Mouse (Mus musculus) neural tube, embryonic 13.5 days (tissue): ENCODE data around the gene Gm17402. TPM values are rescaled to one million over a fixed set of nuclear protein-coding genes. Genes with fewer than 3 reads are reported as not detected.

Experiments used
- ATAC-seq: fragments of 200-750 bp; cut with Nextera tagmentation; 2 replicates; pipeline ENCODE4 v1.8.0; 2017; ENCODE audit warnings: low read depth, mild to moderate bottlenecking, moderate TSS enrichment, moderate library complexity
- H3K27ac ChIP-seq: fragments of 300-500 bp; sonication (generic); replicated peaks from 2 replicates; pipeline ENCODE4 v1.5.1; 2015; ENCODE audit warnings: moderate library complexity, mild to moderate bottlenecking, inconsistent platforms
- H3K27me3 ChIP-seq: fragments of 300-500 bp; sonication (generic); 2 replicates; pipeline ENCODE4 v1.6.1; 2015; ENCODE audit warnings: mild to moderate bottlenecking, inconsistent platforms
- H3K36me3 ChIP-seq: fragments of 300-500 bp; sonication (generic); 2 replicates; pipeline ENCODE4 v1.6.1; 2015; ENCODE audit warnings: mild to moderate bottlenecking, inconsistent platforms
- H3K4me1 ChIP-seq: fragments of 300-500 bp; sonication (generic); replicated peaks from 2 replicates; pipeline ENCODE4 v1.6.1; 2015; ENCODE audit warnings: inconsistent platforms
- H3K4me2 ChIP-seq: fragments of 300-500 bp; sonication (generic); 2 replicates; pipeline ENCODE4 v1.6.1; 2015; ENCODE audit warnings: inconsistent platforms, mild to moderate bottlenecking, moderate library complexity
- H3K4me3 ChIP-seq: fragments of 300-500 bp; sonication (generic); 2 replicates; pipeline ENCODE4 v1.5.1; 2015; ENCODE audit warnings: mild to moderate bottlenecking, inconsistent platforms
- H3K9ac ChIP-seq: fragments of 300-500 bp; sonication (generic); 2 replicates; pipeline ENCODE4 v1.6.1; 2015; ENCODE audit warnings: moderate library complexity, mild to moderate bottlenecking, inconsistent platforms
- H3K9me3 ChIP-seq: fragments of 300-500 bp; sonication (generic); 2 replicates; pipeline ENCODE4 v1.6.1; 2016; ENCODE audit warnings: inconsistent platforms
- WGBS: fragments of 180-500 bp; shearing (Covaris S2); methylation state at CpG from one replicate; pipeline ENCODE4 v1.1.7; 2015; 5-methylcytosine and 5-hydroxymethylcytosine counted together
- polyA plus RNA-seq: library from polyadenylated mRNA; unstranded; fragments of >200 nt; fragmentation: Nextera tagmentation; extraction: Ambion mirVana; gene quantifications from 2 replicates; pipeline ENCODE4 v1.2.1, GENCODE M21; 2015

Gm17402 gene
- not detected in 2 replicates for polyA plus RNA-seq

GRCm38 (mm10) chr3:67375063-67375462 lies at the start of gene Gm17402:
Gene Gm17402 (minus strand): TSS chr3:67375163.
- no peak for ATAC-seq
- no peak within 1 kb of the TSS for H3K27ac ChIP-seq
- 62% methylated on average over 3 of the region's 3 CpGs for WGBS

GRCm38 (mm10) chr3:67378215-67378614 lies 3.3 kb upstream of the Gm17402 start:
- Histone ChIP-seq H3K4me3 (no peak overlapping the region), H3K4me2 (no peak overlapping the region), H3K4me1 (no peaks in the 10 kb centered on the region; the same call in 1 of the 2 replicates), H3K27ac (no peak overlapping the region), H3K9me3 (no peaks in the 10 kb centered on the region), H3K27me3 (peaks cover 6% of the 10 kb centered on the region), H3K9ac (no peak overlapping the region), H3K36me3 (no peaks in the 10 kb centered on the region)
- ATAC-seq = no peak

More at GRCm38 (mm10) chr3:67375063-67375462, at the start of gene Gm17402:
- Histone ChIP-seq H3K27me3 (peaks cover 32% of the 10 kb centered on the region), H3K36me3 (no peaks in the 10 kb centered on the region), H3K4me2 (peak within 1 kb of the TSS; percentile 89), H3K4me3 (peak within 1 kb of the TSS; percentile 55), H3K9ac (peak within 1 kb of the TSS; percentile 75), H3K9me3 (no peaks in the 10 kb centered on the region), H3K4me1 (no peaks in the 10 kb centered on the region; the same call in 1 of the 2 replicates)

GRCm38 (mm10) chr3:67374360-67374778 lies 594 bp downstream of the Gm17402 start:
- ATAC-seq = peak; percentile 71
- H3K27ac ChIP-seq = no peak overlapping the region
- peaks cover 32% of the 10 kb centered on the region for H3K27me3 ChIP-seq
- H3K36me3 ChIP-seq = no peaks in the 10 kb centered on the region
- no peaks in the 10 kb centered on the region; the same call in 1 of the 2 replicates for H3K4me1 ChIP-seq
- 35% methylated on average over 7 of the region's 7 CpGs for WGBS
- H3K9ac ChIP-seq = peak overlapping the region; percentile 75
- no peaks in the 10 kb centered on the region for H3K9me3 ChIP-seq
- H3K4me3 ChIP-seq = peak overlapping the region; percentile 55
- peak overlapping the region; percentile 89 for H3K4me2 ChIP-seq

- H3K4me2 ChIP-seq = peak within 1 kb of the TSS; percentile 89
- H3K9me3 ChIP-seq = no peaks in the 10 kb centered on the region
- WGBS = under 1% methylated on average over 35 of the region's 35 CpGs
- no peaks in the 10 kb centered on the region; the same call in 1 of the 2 replicates for H3K4me1 ChIP-seq
- no peak within 1 kb of the TSS for H3K27ac ChIP-seq
- H3K4me3 ChIP-seq = peak within 1 kb of the TSS; percentile 55
- peak within 1 kb of the TSS; percentile 75 for H3K9ac ChIP-seq
- H3K36me3 ChIP-seq = no peaks in the 10 kb centered on the region
- peak; percentile 99 for ATAC-seq
- peaks cover 32% of the 10 kb centered on the region for H3K27me3 ChIP-seq
These were observed 1.1 kb downstream of the Gm17402 start, which contains the start of gene Mlf1 for GRCm38 (mm10) chr3:67373872-67374271. Gene Mlf1 (plus strand): TSS chr3:67374097.

- H3K4me2 ChIP-seq = no peak overlapping the region
- WGBS = 55% methylated on average over 5 of the region's 5 CpGs
These were observed 2.2 kb downstream of the Gm17402 start for GRCm38 (mm10) chr3:67372781-67373180.

GRCm38 (mm10) chr3:67372194-67372593 lies 2.8 kb downstream of the Gm17402 start:
- no peak overlapping the region for H3K9ac ChIP-seq
- H3K4me1 ChIP-seq = no peaks in the 10 kb centered on the region; the same call in 1 of the 2 replicates
- H3K9me3 ChIP-seq = no peaks in the 10 kb centered on the region
- no peak overlapping the region for H3K4me2 ChIP-seq
- WGBS = 82% methylated on average over 4 of the region's 4 CpGs
- ATAC-seq = no peak
- no peak overlapping the region for H3K4me3 ChIP-seq
- no peaks in the 10 kb centered on the region for H3K36me3 ChIP-seq
- H3K27me3 ChIP-seq = peaks cover 32% of the 10 kb centered on the region
- H3K27ac ChIP-seq = no peak overlapping the region

More at GRCm38 (mm10) chr3:67372781-67373180, 2.2 kb downstream of the Gm17402 start:
- no peaks in the 10 kb centered on the region for H3K36me3 ChIP-seq
- H3K4me3 ChIP-seq = no peak overlapping the region
- no peaks in the 10 kb centered on the region; the same call in 1 of the 2 replicates for H3K4me1 ChIP-seq
- peaks cover 32% of the 10 kb centered on the region for H3K27me3 ChIP-seq
- H3K27ac ChIP-seq = no peak overlapping the region
- no peaks in the 10 kb centered on the region for H3K9me3 ChIP-seq
- no peak for ATAC-seq
- no peak overlapping the region for H3K9ac ChIP-seq

- no peaks in the 10 kb centered on the region for H3K9me3 ChIP-seq
These were observed 5.4 kb downstream of the Gm17402 start for GRCm38 (mm10) chr3:67369407-67370079.

GRCm38 (mm10) chr3:67367481-67367880 lies 7.5 kb downstream of the Gm17402 start:
- H3K9me3 ChIP-seq = no peaks in the 10 kb centered on the region
- H3K4me1 ChIP-seq = peaks cover 7% of the 10 kb centered on the region; the same call in 1 of the 2 replicates
- H3K4me2 ChIP-seq = no peak overlapping the region
- no peak overlapping the region for H3K27ac ChIP-seq
- H3K27me3 ChIP-seq = peaks cover 18% of the 10 kb centered on the region
- ATAC-seq = no peak
- H3K4me3 ChIP-seq = no peak overlapping the region
- no peak overlapping the region for H3K9ac ChIP-seq
- 81% methylated on average over 6 of the region's 6 CpGs for WGBS
- no peaks in the 10 kb centered on the region for H3K36me3 ChIP-seq

More at GRCm38 (mm10) chr3:67369407-67370079, 5.4 kb downstream of the Gm17402 start:
- no peak overlapping the region for H3K4me2 ChIP-seq
- no peak overlapping the region for H3K9ac ChIP-seq
- WGBS = 85% methylated on average over 5 of the region's 5 CpGs
- ATAC-seq = no peak
- H3K27ac ChIP-seq = no peak overlapping the region
- peaks cover 7% of the 10 kb centered on the region for H3K4me1 ChIP-seq
- peaks cover 29% of the 10 kb centered on the region for H3K27me3 ChIP-seq
- no peak overlapping the region for H3K4me3 ChIP-seq
- H3K36me3 ChIP-seq = no peaks in the 10 kb centered on the region

- Histone ChIP-seq H3K27ac (no peak overlapping the region), H3K9ac (no peak overlapping the region), H3K36me3 (no peaks in the 10 kb centered on the region), H3K9me3 (no peaks in the 10 kb centered on the region), H3K4me2 (no peak overlapping the region), H3K4me1 (peaks cover 7% of the 10 kb centered on the region; the same call in 1 of the 2 replicates), H3K4me3 (no peak overlapping the region), H3K27me3 (peaks cover 7% of the 10 kb centered on the region; the same call in 1 of the 2 replicates)
- ATAC-seq = peak; percentile 84
- WGBS = 52% methylated on average over 4 of the region's 4 CpGs
These were observed 8.7 kb downstream of the Gm17402 start for GRCm38 (mm10) chr3:67366087-67366892.

- WGBS = 27% methylated on average over 7 of the region's 7 CpGs
- Histone ChIP-seq H3K9ac (no peak overlapping the region), H3K9me3 (no peaks in the 10 kb centered on the region), H3K36me3 (no peaks in the 10 kb centered on the region), H3K27ac (no peak overlapping the region), H3K4me3 (no peak overlapping the region), H3K4me1 (no peaks in the 10 kb centered on the region; the same call in 1 of the 2 replicates), H3K27me3 (peaks cover 19% of the 10 kb centered on the region), H3K4me2 (no peak overlapping the region)
- no peak for ATAC-seq
These were observed 16.6 kb downstream of the Gm17402 start for GRCm38 (mm10) chr3:67358376-67358775.

- H3K27me3 ChIP-seq = peaks cover 13% of the 10 kb centered on the region
- no peak overlapping the region for H3K27ac ChIP-seq
- H3K9ac ChIP-seq = no peak overlapping the region
- no peak overlapping the region for H3K4me2 ChIP-seq
- H3K4me1 ChIP-seq = no peaks in the 10 kb centered on the region; the same call in 1 of the 2 replicates
- WGBS = 89% methylated on average over 3 of the region's 3 CpGs
- H3K9me3 ChIP-seq = no peaks in the 10 kb centered on the region
- no peak overlapping the region for H3K4me3 ChIP-seq
- no peaks in the 10 kb centered on the region for H3K36me3 ChIP-seq
- peak; percentile 20; the same call in 1 of the 2 replicates for ATAC-seq
These were observed 22.2 kb downstream of the Gm17402 start for GRCm38 (mm10) chr3:67352763-67353149.
